Mouse (Mus musculus) lung, adult 2 months (tissue): ENCODE measurements around the gene Cacng4.

ENCODE experiments used
- CTCF ChIP-seq: fragments of 200-500 bp; IDR thresholded peaks from 2 replicates; pipeline ENCODE4 v1.5.1; 2011; ENCODE audit warnings: mild to moderate bottlenecking, low read length, control low read depth; ENCODE audit not compliant: insufficient read depth
- POLR2A ChIP-seq: fragments of 200-500 bp; IDR thresholded peaks from 2 replicates; pipeline ENCODE4 v1.6.1; 2011; ENCODE audit warnings: low read depth, mild to moderate bottlenecking, control low read depth, low read length, borderline replicate concordance; ENCODE audit errors: extremely low read depth

DNA sequence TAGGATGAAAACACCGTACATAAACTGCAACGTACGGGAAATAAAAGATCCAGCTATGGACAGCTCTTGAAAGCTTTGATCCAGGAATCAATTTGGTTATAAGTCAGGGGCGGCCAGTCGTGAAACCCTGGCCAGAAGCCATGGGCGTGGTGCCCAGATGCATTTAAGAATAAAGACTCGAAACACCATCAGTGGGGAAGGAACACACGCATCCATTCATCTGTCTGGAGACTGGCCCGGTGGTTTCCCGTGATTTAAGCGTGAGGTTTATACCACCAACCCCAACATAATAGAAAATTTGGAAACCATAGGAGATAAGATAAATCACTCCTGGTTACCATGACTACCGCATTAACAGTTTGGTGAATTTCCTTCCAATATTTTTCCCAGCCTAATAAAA is 16.9 kb downstream of the Cacng4 start:
- TF ChIP-seq CTCF: no peak
- TF ChIP-seq POLR2A: no peak
